Mouse (Mus musculus) limb, embryonic 13.5 days (tissue): ENCODE measurements around the gene Slc22a7. TPM values are rescaled to one million over a fixed set of nuclear protein-coding genes. Genes with fewer than 3 reads are reported as not detected.

ENCODE experiments used
- ATAC-seq: fragments of 200-750 bp; cut with Nextera tagmentation; 2 replicates; pipeline ENCODE4 v1.8.0; 2017; ENCODE audit warnings: low read depth, moderate number of reproducible peaks, moderate TSS enrichment; ENCODE audit not compliant: low FRiP score
- H3K27ac ChIP-seq: fragments of 300-500 bp; sonication (generic); 2 replicates; pipeline ENCODE4 v1.5.1; 2015; ENCODE audit warnings: inconsistent platforms, mild to moderate bottlenecking, moderate library complexity
- H3K27me3 ChIP-seq: fragments of 300-500 bp; sonication (generic); 2 replicates; pipeline ENCODE4 v1.6.1; 2015; ENCODE audit warnings: mild to moderate bottlenecking, inconsistent platforms
- H3K36me3 ChIP-seq: fragments of 300-500 bp; sonication (generic); 2 replicates; pipeline ENCODE4 v1.6.1; 2015; ENCODE audit warnings: inconsistent platforms, mild to moderate bottlenecking, moderate library complexity
- H3K4me1 ChIP-seq: fragments of 300-500 bp; sonication (generic); 2 replicates; pipeline ENCODE4 v1.6.1; 2015; ENCODE audit warnings: inconsistent platforms
- H3K4me2 ChIP-seq: fragments of 300-500 bp; sonication (generic); replicated peaks from 2 replicates; pipeline ENCODE4 v1.6.1; 2015; ENCODE audit warnings: inconsistent platforms, mild to moderate bottlenecking, moderate library complexity
- H3K4me3 ChIP-seq: fragments of 300-500 bp; sonication (generic); 2 replicates; pipeline ENCODE4 v1.5.1; 2015; ENCODE audit warnings: moderate library complexity, mild to moderate bottlenecking, inconsistent platforms
- H3K9ac ChIP-seq: fragments of 300-500 bp; sonication (generic); 2 replicates; pipeline ENCODE4 v1.6.1; 2015; ENCODE audit warnings: mild to moderate bottlenecking, inconsistent platforms
- H3K9me3 ChIP-seq: fragments of 300-500 bp; sonication (generic); 2 replicates; pipeline ENCODE4 v1.6.1; 2016; ENCODE audit warnings: inconsistent platforms
- WGBS: fragments of 180-500 bp; shearing (Covaris S2); methylation state at CpG from one replicate; pipeline ENCODE4 v1.1.7; 2015; 5-methylcytosine and 5-hydroxymethylcytosine counted together
- polyA plus RNA-seq: library from polyadenylated mRNA; unstranded; fragments of >200 nt; fragmentation: Nextera tagmentation; extraction: Ambion mirVana; gene quantifications from 2 replicates; pipeline ENCODE4 v1.2.1, GENCODE M21; 2015

The Slc22a7 gene
- polyA plus RNA-seq, 1 experiment from 2014 or later, result not detected

- H3K27ac ChIP-seq, result no peak within 1 kb of the TSS
- 9% methylated on average over 18 of the region's 18 CpGs for WGBS
- H3K9me3 ChIP-seq, result no peaks in the 10 kb centered on the region
- peaks cover 23% of the 10 kb centered on the region; the same call in 1 of the 2 replicates for H3K27me3 ChIP-seq
- peak within 1 kb of the TSS; percentile 52 for H3K4me2 ChIP-seq
- peaks cover 3% of the 10 kb centered on the region; the same call in 1 of the 2 replicates for H3K4me1 ChIP-seq
- H3K9ac ChIP-seq, result peak within 1 kb of the TSS; percentile 43; the same call in 1 of the 2 replicates
- H3K36me3 ChIP-seq, result 0 out of 2 replicates have a peak, but pooled peaks cover 2% of the 10 kb centered on the region
- no peak for ATAC-seq
- peak within 1 kb of the TSS; percentile 16; the same call in 1 of the 2 replicates for H3K4me3 ChIP-seq
Observed at GRCm38 (mm10) chr17:46428761-46429414, 9.4 kb downstream of the Slc22a7 start, which contains the start of gene Crip3. Gene Crip3, plus strand, starts transcription at chr17:46428926.

- ATAC-seq, result no peak
- H3K27me3 ChIP-seq, result peaks cover 13% of the 10 kb centered on the region; the same call in 1 of the 2 replicates
Observed at GRCm38 (mm10) chr17:46426496-46426895, 11.8 kb downstream of the Slc22a7 start.

GRCm38 (mm10) chr17:46419717-46420116, 18.5 kb downstream of the Slc22a7 start:
- peaks cover 11% of the 10 kb centered on the region for H3K36me3 ChIP-seq

More at GRCm38 (mm10) chr17:46426496-46426895, 11.8 kb downstream of the Slc22a7 start:
- no peak overlapping the region for H3K4me3 ChIP-seq
- no peaks in the 10 kb centered on the region for H3K9me3 ChIP-seq
- H3K27ac ChIP-seq, result no peak overlapping the region
- no peak overlapping the region for H3K9ac ChIP-seq
- H3K36me3 ChIP-seq, result 0 out of 2 replicates have a peak, but pooled peaks cover 2% of the 10 kb centered on the region
- no peak overlapping the region for H3K4me2 ChIP-seq
- no peaks in the 10 kb centered on the region for H3K4me1 ChIP-seq

GRCm38 (mm10) chr17:46418628-46419027, 19.6 kb downstream of the Slc22a7 start:
- Histone ChIP-seq H3K9me3 (no peaks in the 10 kb centered on the region), H3K36me3 (peaks cover 18% of the 10 kb centered on the region), H3K9ac (no peak overlapping the region), H3K4me1 (0 out of 2 replicates have a peak, but pooled peaks cover 4% of the 10 kb centered on the region), H3K4me3 (no peak overlapping the region), H3K27ac (no peak overlapping the region), H3K27me3 (no peaks in the 10 kb centered on the region), H3K4me2 (no peak overlapping the region)
- 82% methylated on average over 5 of the region's 5 CpGs for WGBS
- no peak for ATAC-seq

More at GRCm38 (mm10) chr17:46419717-46420116, 18.5 kb downstream of the Slc22a7 start:
- no peak for ATAC-seq
- Histone ChIP-seq H3K9me3 (no peaks in the 10 kb centered on the region), H3K9ac (no peak overlapping the region), H3K4me3 (no peak overlapping the region), H3K4me2 (no peak overlapping the region), H3K4me1 (no peaks in the 10 kb centered on the region), H3K27me3 (no peaks in the 10 kb centered on the region), H3K27ac (no peak overlapping the region)

GRCm38 (mm10) chr17:46408478-46408877, 29.8 kb downstream of the Slc22a7 start:
- Histone ChIP-seq H3K9me3 (no peaks in the 10 kb centered on the region), H3K4me3 (no peak overlapping the region), H3K4me1 (no peaks in the 10 kb centered on the region), H3K27ac (no peak overlapping the region), H3K36me3 (peaks cover 80% of the 10 kb centered on the region), H3K4me2 (no peak overlapping the region), H3K27me3 (no peaks in the 10 kb centered on the region), H3K9ac (no peak overlapping the region)
- no peak for ATAC-seq
- WGBS, result 31% methylated on average over 3 of the region's 3 CpGs

- WGBS, result 93% methylated on average over 1 of the region's 1 CpGs
- no peaks in the 10 kb centered on the region for H3K9me3 ChIP-seq
- no peaks in the 10 kb centered on the region for H3K27me3 ChIP-seq
- no peaks in the 10 kb centered on the region for H3K4me1 ChIP-seq
- no peak overlapping the region for H3K27ac ChIP-seq
- ATAC-seq, result no peak
- H3K4me3 ChIP-seq, result no peak overlapping the region
- peaks cover 67% of the 10 kb centered on the region for H3K36me3 ChIP-seq
- no peak overlapping the region for H3K4me2 ChIP-seq
- no peak overlapping the region for H3K9ac ChIP-seq
Observed at GRCm38 (mm10) chr17:46394631-46395030, 43.6 kb downstream of the Slc22a7 start.

GRCm38 (mm10) chr17:46393012-46393411, 45.2 kb downstream of the Slc22a7 start:
- H3K36me3 ChIP-seq, result peaks cover 68% of the 10 kb centered on the region
- no peaks in the 10 kb centered on the region for H3K9me3 ChIP-seq
- no peak overlapping the region for H3K9ac ChIP-seq
- H3K27me3 ChIP-seq, result no peaks in the 10 kb centered on the region
- no peaks in the 10 kb centered on the region for H3K4me1 ChIP-seq
- no peak overlapping the region for H3K27ac ChIP-seq
- WGBS, result 48% methylated on average over 2 of the region's 2 CpGs
- no peak overlapping the region for H3K4me2 ChIP-seq
- H3K4me3 ChIP-seq, result no peak overlapping the region
- ATAC-seq, result no peak

- H3K27ac ChIP-seq, result no peak overlapping the region
- H3K4me3 ChIP-seq, result no peak overlapping the region
- H3K4me1 ChIP-seq, result peaks cover 14% of the 10 kb centered on the region
- H3K9me3 ChIP-seq, result no peaks in the 10 kb centered on the region
- H3K9ac ChIP-seq, result no peak overlapping the region
- 91% methylated on average over 3 of the region's 3 CpGs for WGBS
- H3K4me2 ChIP-seq, result no peak overlapping the region
- H3K36me3 ChIP-seq, result peaks cover 41% of the 10 kb centered on the region
- no peaks in the 10 kb centered on the region for H3K27me3 ChIP-seq
- ATAC-seq, result no peak
Observed at GRCm38 (mm10) chr17:46388200-46388599, 50.1 kb downstream of the Slc22a7 start.

- H3K4me1 ChIP-seq, result peaks cover 17% of the 10 kb centered on the region
- peak overlapping the region; percentile 94 for H3K4me3 ChIP-seq
- peak overlapping the region; percentile 88 for H3K27ac ChIP-seq
- no peaks in the 10 kb centered on the region for H3K27me3 ChIP-seq
- peaks cover 25% of the 10 kb centered on the region for H3K36me3 ChIP-seq
- WGBS, result under 1% methylated on average over 55 of the region's 70 CpGs
- H3K9ac ChIP-seq, result peak overlapping the region; percentile 96
- peak overlapping the region; percentile 84 for H3K4me2 ChIP-seq
- ATAC-seq, result peak; percentile 2; the same call in 1 of the 2 replicates
- H3K9me3 ChIP-seq, result no peaks in the 10 kb centered on the region
Observed at GRCm38 (mm10) chr17:46384061-46384801, 54.0 kb downstream of the Slc22a7 start.

GRCm38 (mm10) chr17:46383294-46384060, 54.8 kb downstream of the Slc22a7 start, which contains the start of gene Zfp318:
Gene Zfp318, plus strand, starts transcription at chr17:46383731.
- H3K4me1 ChIP-seq, result peaks cover 17% of the 10 kb centered on the region

More at GRCm38 (mm10) chr17:46383294-46384060, 54.8 kb downstream of the Slc22a7 start, which contains the start of gene Zfp318:
- peak within 1 kb of the TSS; percentile 88 for H3K27ac ChIP-seq
- peak within 1 kb of the TSS; percentile 84 for H3K4me2 ChIP-seq
- H3K9me3 ChIP-seq, result no peaks in the 10 kb centered on the region
- H3K36me3 ChIP-seq, result peaks cover 17% of the 10 kb centered on the region
- under 1% methylated on average over 81 of the region's 105 CpGs for WGBS
- H3K9ac ChIP-seq, result peak within 1 kb of the TSS; percentile 96
- H3K27me3 ChIP-seq, result no peaks in the 10 kb centered on the region
- peak; percentile 98 for ATAC-seq
- H3K4me3 ChIP-seq, result peak within 1 kb of the TSS; percentile 94
